Mouse (Mus musculus): ENCODE results near the gene Eml1.
A peak's percentile ranks its signal among the peaks of the same experiment; 100 is the strongest.

Eml1 gene

DNA sequence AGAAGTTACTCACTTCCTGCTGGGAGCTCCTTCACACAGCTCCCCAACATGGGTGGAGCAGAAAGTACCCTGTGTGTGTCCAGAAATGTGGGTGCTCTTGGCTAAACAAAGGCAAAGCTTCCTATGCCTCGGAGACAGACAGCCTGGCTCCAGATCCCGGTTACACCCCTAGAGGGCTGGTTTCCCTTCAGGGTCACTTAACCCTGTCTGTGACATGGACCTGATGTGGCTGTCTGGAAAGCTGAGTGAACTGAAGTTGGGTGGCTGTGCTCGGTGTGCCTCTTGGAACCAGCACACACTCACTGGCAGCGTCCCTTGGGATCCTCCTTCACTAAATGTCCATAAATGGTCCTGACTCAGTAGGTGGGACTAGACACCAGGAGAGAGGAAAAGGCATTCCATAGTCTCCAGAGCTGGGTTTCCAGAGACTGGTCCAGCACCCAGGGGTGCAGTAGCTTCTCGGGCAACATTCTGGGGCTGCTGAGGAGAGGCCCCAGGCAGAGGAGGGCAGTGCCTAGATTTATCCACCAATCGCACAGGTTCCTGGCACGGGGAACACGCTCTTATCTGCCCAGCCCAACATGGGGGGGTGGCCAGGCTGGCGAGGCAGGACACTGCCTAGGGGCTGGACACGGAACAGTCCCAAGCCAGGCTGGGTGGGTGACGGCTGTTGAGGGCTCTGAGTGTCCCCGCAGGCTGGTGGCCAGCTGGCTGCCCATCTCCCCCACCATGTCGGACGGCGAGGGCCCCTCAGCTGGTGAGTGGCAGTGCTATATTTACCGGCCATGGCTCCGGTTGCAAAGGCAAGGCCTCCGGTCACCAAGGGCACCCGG, at the start of gene Eml1:
Gene Eml1, plus strand, starts transcription at position 362 of the 833 bp plus-strand sequence.
- H3K36me3 ChIP-seq (ENCODE audit: insufficient read depth, low read length): no peaks in the 10 kb centered on the region
- peaks cover 8% of the 10 kb centered on the region for H3K4me1 ChIP-seq (replicated peaks; ENCODE audit: low read depth, low read length)
- no peak within 1 kb of the TSS for H3K4me3 ChIP-seq (replicated peaks; ENCODE audit: low read length)
- H3K9me3 ChIP-seq (ENCODE audit: low read length): peaks cover 9% of the 10 kb centered on the region
- H3K27me3 ChIP-seq (ENCODE audit: insufficient read depth, low read length): peaks cover 53% of the 10 kb centered on the region
- no peak for TF ChIP-seq POU5F1 (IDR thresholded peaks at IDR 0.05; ENCODE audit: borderline replicate concordance, low read length)
- no peak for TF ChIP-seq NANOG (IDR thresholded peaks at IDR 0.05; ENCODE audit: borderline replicate concordance, low read length)
- TF ChIP-seq CTCF (conservative IDR thresholded peaks at IDR 0.05; ENCODE audit: low read length): no peak

GRCm38 (mm10) chr12:108326401-108326800, 44.4 kb upstream of the Eml1 start:
- TF ChIP-seq NANOG (IDR thresholded peaks at IDR 0.05; ENCODE audit: borderline replicate concordance, low read length) (no peak), CTCF (conservative IDR thresholded peaks at IDR 0.05; ENCODE audit: low read length) (no peak), POU5F1 (IDR thresholded peaks at IDR 0.05; ENCODE audit: borderline replicate concordance, low read length) (no peak)
- Histone ChIP-seq H3K4me1 (replicated peaks; ENCODE audit: low read depth, low read length) (peaks cover 21% of the 10 kb centered on the region), H3K27me3 (ENCODE audit: insufficient read depth, low read length) (peaks cover 88% of the 10 kb centered on the region), H3K36me3 (ENCODE audit: insufficient read depth, low read length) (no peaks in the 10 kb centered on the region), H3K4me3 (replicated peaks; ENCODE audit: low read length) (no peak overlapping the region), H3K9me3 (ENCODE audit: low read length) (no peaks in the 10 kb centered on the region)

DNA sequence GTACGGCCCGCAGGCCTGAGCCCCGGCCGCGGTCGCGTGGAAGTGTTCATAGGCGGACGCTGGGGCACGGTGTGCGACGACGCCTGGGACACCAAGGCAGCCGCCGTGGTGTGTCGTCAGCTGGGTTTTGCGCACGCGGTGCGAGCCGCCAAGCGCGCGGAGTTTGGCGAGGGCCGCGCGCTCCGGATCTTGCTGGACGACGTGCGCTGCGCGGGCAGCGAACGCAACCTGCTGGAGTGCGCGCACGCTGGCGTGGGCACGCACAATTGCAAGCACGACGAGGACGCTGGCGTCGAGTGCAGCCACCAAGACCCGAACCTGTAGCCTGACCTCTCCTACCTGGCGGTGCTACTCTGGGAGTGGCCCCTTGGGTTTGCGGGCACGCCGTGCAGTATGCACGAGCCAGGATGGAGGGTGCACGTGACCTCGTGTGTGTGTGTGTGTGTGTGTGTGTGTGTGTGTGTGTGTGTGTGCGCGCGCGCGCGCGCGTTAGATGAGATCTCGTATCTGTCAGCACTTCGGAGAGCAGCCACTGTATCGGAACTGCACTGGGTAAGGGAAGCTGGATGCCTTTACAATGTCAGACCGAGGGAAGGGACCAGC, 42.8 kb upstream of the Eml1 start:
- Histone ChIP-seq H3K4me3 (replicated peaks; ENCODE audit: low read length) (peak overlapping the region; percentile 76), H3K27me3 (ENCODE audit: insufficient read depth, low read length) (peaks cover 89% of the 10 kb centered on the region), H3K36me3 (ENCODE audit: insufficient read depth, low read length) (no peaks in the 10 kb centered on the region), H3K4me1 (replicated peaks; ENCODE audit: low read depth, low read length) (peaks cover 18% of the 10 kb centered on the region), H3K9me3 (ENCODE audit: low read length) (no peaks in the 10 kb centered on the region)
- no peak for TF ChIP-seq POU5F1 (IDR thresholded peaks at IDR 0.05; ENCODE audit: borderline replicate concordance, low read length)
- TF ChIP-seq CTCF (conservative IDR thresholded peaks at IDR 0.05; ENCODE audit: low read length): no peak
- no peak for TF ChIP-seq NANOG (IDR thresholded peaks at IDR 0.05; ENCODE audit: borderline replicate concordance, low read length)

GRCm38 (mm10) chr12:108333056-108333455, 37.7 kb upstream of the Eml1 start:
- Histone ChIP-seq H3K27me3 (ENCODE audit: insufficient read depth, low read length) (peaks cover 90% of the 10 kb centered on the region), H3K4me3 (replicated peaks; ENCODE audit: low read length) (peak overlapping the region; percentile 74), H3K9me3 (ENCODE audit: low read length) (no peaks in the 10 kb centered on the region), H3K36me3 (ENCODE audit: insufficient read depth, low read length) (no peaks in the 10 kb centered on the region), H3K4me1 (replicated peaks; ENCODE audit: low read depth, low read length) (peaks cover 24% of the 10 kb centered on the region)
- TF ChIP-seq NANOG (IDR thresholded peaks at IDR 0.05; ENCODE audit: borderline replicate concordance, low read length) (no peak), CTCF (conservative IDR thresholded peaks at IDR 0.05; ENCODE audit: low read length) (peak; percentile 88), POU5F1 (IDR thresholded peaks at IDR 0.05; ENCODE audit: borderline replicate concordance, low read length) (no peak)

DNA sequence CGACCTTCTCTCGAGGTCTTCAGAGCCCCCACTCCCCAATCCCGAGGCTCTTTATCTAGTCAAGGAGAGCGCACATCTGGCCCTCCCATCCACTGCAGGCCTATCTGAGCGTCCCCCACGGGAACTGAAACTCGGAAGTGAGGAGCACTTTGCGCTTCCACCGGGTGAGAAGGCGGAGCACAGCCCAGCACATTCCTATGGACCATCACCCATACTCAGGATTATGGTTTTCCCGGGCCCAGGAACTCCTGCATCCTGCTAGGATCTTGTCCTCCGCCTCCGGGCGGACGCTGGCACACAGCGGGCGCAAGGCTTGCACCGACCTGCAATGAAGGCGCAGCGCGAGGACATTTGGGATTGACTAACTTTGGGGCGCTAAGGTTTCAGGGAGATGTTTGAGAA, 37.3 kb upstream of the Eml1 start:
- TF ChIP-seq CTCF (conservative IDR thresholded peaks at IDR 0.05; ENCODE audit: low read length) (no peak), NANOG (IDR thresholded peaks at IDR 0.05; ENCODE audit: borderline replicate concordance, low read length) (no peak), POU5F1 (IDR thresholded peaks at IDR 0.05; ENCODE audit: borderline replicate concordance, low read length) (no peak)
- H3K4me3 ChIP-seq (replicated peaks; ENCODE audit: low read length): peak overlapping the region; percentile 74
- H3K36me3 ChIP-seq (ENCODE audit: insufficient read depth, low read length): no peaks in the 10 kb centered on the region
- no peaks in the 10 kb centered on the region for H3K9me3 ChIP-seq (ENCODE audit: low read length)
- H3K4me1 ChIP-seq (replicated peaks; ENCODE audit: low read depth, low read length): peaks cover 24% of the 10 kb centered on the region
- H3K27me3 ChIP-seq (ENCODE audit: insufficient read depth, low read length): peaks cover 89% of the 10 kb centered on the region

DNA sequence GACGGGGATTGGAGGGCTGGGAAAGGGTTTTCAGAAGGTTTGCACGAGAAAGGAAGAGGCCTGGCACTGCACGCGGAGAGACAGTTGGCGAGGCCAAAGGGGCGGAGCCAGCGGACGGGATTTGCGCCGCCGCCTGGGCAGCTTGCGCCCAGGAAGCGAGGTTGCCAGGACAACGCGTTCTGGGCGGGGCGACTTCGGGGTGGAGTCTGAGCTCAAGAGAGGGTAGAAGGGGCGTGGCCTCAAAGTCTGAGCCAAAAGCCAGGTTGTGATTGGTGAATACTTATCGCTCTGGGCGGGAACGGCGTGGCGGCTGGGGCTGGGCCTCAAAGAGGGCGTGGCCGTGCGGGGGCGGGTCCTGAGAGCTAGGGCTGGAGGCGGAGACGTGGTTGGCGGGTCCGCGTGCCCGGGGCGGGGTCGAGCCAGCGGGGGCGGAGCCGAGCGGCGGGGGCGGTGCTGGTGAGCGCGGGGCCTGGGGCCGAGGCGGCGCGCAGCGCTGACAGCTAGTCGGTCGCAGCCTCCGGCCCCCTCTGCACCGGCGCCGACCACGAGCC, 36.8 kb upstream of the Eml1 start, which contains the start of gene Cyp46a1:
Gene Cyp46a1, plus strand, starts transcription at position 487 of the 551 bp plus-strand sequence.
- peak within 1 kb of the TSS; percentile 81 for H3K4me3 ChIP-seq (replicated peaks; ENCODE audit: low read length)
- H3K9me3 ChIP-seq (ENCODE audit: low read length): no peaks in the 10 kb centered on the region
- peaks cover 23% of the 10 kb centered on the region for H3K4me1 ChIP-seq (replicated peaks; ENCODE audit: low read depth, low read length)
- no peaks in the 10 kb centered on the region for H3K36me3 ChIP-seq (ENCODE audit: insufficient read depth, low read length)
- TF ChIP-seq POU5F1 (IDR thresholded peaks at IDR 0.05; ENCODE audit: borderline replicate concordance, low read length) (no peak), NANOG (IDR thresholded peaks at IDR 0.05; ENCODE audit: borderline replicate concordance, low read length) (no peak), CTCF (conservative IDR thresholded peaks at IDR 0.05; ENCODE audit: low read length) (no peak)
- peaks cover 86% of the 10 kb centered on the region for H3K27me3 ChIP-seq (ENCODE audit: insufficient read depth, low read length)

DNA sequence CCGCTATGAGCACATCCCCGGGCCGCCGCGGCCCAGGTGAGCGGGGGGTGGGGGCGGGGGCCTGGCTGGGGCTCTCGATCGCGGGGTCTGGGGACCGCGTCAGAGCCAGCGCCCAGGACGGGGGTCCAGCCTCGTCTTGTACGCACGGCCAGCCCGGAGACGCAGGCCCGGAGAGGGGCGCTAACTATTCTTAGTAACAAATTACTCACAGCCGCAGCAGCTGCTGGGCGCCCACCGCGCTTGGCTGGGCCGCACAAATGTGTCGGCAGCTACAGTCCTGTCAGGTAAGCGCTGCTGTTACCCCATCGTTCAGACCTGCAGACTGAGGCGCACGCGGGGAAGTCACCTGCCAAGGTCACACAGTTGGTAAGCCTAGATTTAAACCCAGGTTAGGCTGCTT, 36.2 kb upstream of the Eml1 start:
- Histone ChIP-seq H3K36me3 (ENCODE audit: insufficient read depth, low read length) (no peaks in the 10 kb centered on the region), H3K27me3 (ENCODE audit: insufficient read depth, low read length) (peaks cover 85% of the 10 kb centered on the region), H3K4me1 (replicated peaks; ENCODE audit: low read depth, low read length) (peaks cover 23% of the 10 kb centered on the region), H3K4me3 (replicated peaks; ENCODE audit: low read length) (peak overlapping the region; percentile 81), H3K9me3 (ENCODE audit: low read length) (no peaks in the 10 kb centered on the region)
- TF ChIP-seq POU5F1 (IDR thresholded peaks at IDR 0.05; ENCODE audit: borderline replicate concordance, low read length): no peak
- TF ChIP-seq NANOG (IDR thresholded peaks at IDR 0.05; ENCODE audit: borderline replicate concordance, low read length): no peak

GRCm38 (mm10) chr12:108338572-108339190, 32.1 kb upstream of the Eml1 start:
- Histone ChIP-seq H3K4me3 (replicated peaks; ENCODE audit: low read length) (no peak overlapping the region), H3K9me3 (ENCODE audit: low read length) (no peaks in the 10 kb centered on the region), H3K4me1 (replicated peaks; ENCODE audit: low read depth, low read length) (peaks cover 16% of the 10 kb centered on the region), H3K27me3 (ENCODE audit: insufficient read depth, low read length) (peaks cover 68% of the 10 kb centered on the region), H3K36me3 (ENCODE audit: insufficient read depth, low read length) (no peaks in the 10 kb centered on the region)
- TF ChIP-seq CTCF (conservative IDR thresholded peaks at IDR 0.05; ENCODE audit: low read length) (peak; percentile 89), NANOG (IDR thresholded peaks at IDR 0.05; ENCODE audit: borderline replicate concordance, low read length) (no peak)
